Mouse (Mus musculus) stomach, embryonic 15.5 days (tissue): ENCODE measurements around the gene Sct. TPM values are rescaled to one million over a fixed set of nuclear protein-coding genes. Genes with fewer than 3 reads are reported as not detected.

Experiments
- ATAC-seq: fragments of 200-750 bp; cut with Nextera tagmentation; 2 replicates; pipeline ENCODE4 v1.8.0; 2017; ENCODE audit warnings: low read depth, moderate number of reproducible peaks, moderate TSS enrichment; ENCODE audit not compliant: insufficient read depth, low FRiP score
- H3K27ac ChIP-seq: fragments of 300-500 bp; sonication (generic); 2 replicates; pipeline ENCODE4 v1.5.1; 2015; ENCODE audit warnings: mild to moderate bottlenecking, inconsistent platforms
- H3K27me3 ChIP-seq: fragments of 300-500 bp; sonication (generic); replicated peaks from 2 replicates; pipeline ENCODE4 v1.6.1; 2015; ENCODE audit warnings: inconsistent platforms
- H3K36me3 ChIP-seq: fragments of 300-500 bp; sonication (generic); 2 replicates; pipeline ENCODE4 v1.6.1; 2015; ENCODE audit warnings: inconsistent platforms
- H3K4me1 ChIP-seq: fragments of 300-500 bp; sonication (generic); 2 replicates; pipeline ENCODE4 v1.6.1; 2015; ENCODE audit warnings: inconsistent platforms
- H3K4me2 ChIP-seq: fragments of 300-500 bp; sonication (generic); 2 replicates; pipeline ENCODE4 v1.6.1; 2015; ENCODE audit warnings: mild to moderate bottlenecking, inconsistent platforms
- H3K4me3 ChIP-seq: fragments of 300-500 bp; sonication (generic); replicated peaks from 2 replicates; pipeline ENCODE4 v1.5.1; 2015; ENCODE audit warnings: inconsistent platforms
- H3K9ac ChIP-seq: fragments of 300-500 bp; sonication (generic); 2 replicates; pipeline ENCODE4 v1.6.1; 2015; ENCODE audit warnings: inconsistent platforms
- H3K9me3 ChIP-seq: fragments of 300-500 bp; sonication (generic); 2 replicates; pipeline ENCODE4 v1.6.1; 2016; ENCODE audit warnings: inconsistent platforms
- WGBS: fragments of 180-500 bp; shearing (Covaris S2); methylation state at CpG from one replicate; pipeline ENCODE4 v1.1.7; 2015; 5-methylcytosine and 5-hydroxymethylcytosine counted together
- polyA plus RNA-seq: library from polyadenylated mRNA; unstranded; fragments of >200 nt; fragmentation: Nextera tagmentation; extraction: Ambion mirVana; gene quantifications from 2 replicates; pipeline ENCODE4 v1.2.1, GENCODE M21; 2015

Gene Sct
- polyA plus RNA-seq, 1 experiment from 2014 or later, result 48.8 TPM

GRCm38 (mm10) chr7:141281442-141281841 is 2.5 kb upstream of the Sct start:
- WGBS, result 57% methylated on average over 6 of the region's 6 CpGs
- Histone ChIP-seq H3K4me2 (no peak overlapping the region), H3K4me1 (peaks cover 9% of the 10 kb centered on the region), H3K27ac (no peak overlapping the region), H3K36me3 (no peaks in the 10 kb centered on the region), H3K9ac (no peak overlapping the region), H3K4me3 (no peak overlapping the region), H3K9me3 (no peaks in the 10 kb centered on the region), H3K27me3 (no peaks in the 10 kb centered on the region)
- ATAC-seq, result no peak

- Histone ChIP-seq H3K36me3 (no peaks in the 10 kb centered on the region), H3K4me3 (no peak overlapping the region), H3K9ac (no peak overlapping the region), H3K4me2 (peak overlapping the region; percentile 95; the same call in 1 of the 2 replicates), H3K9me3 (no peaks in the 10 kb centered on the region), H3K27ac (no peak overlapping the region), H3K27me3 (no peaks in the 10 kb centered on the region), H3K4me1 (peaks cover 9% of the 10 kb centered on the region)
- 0 out of 2 replicates have a peak, but pooled peaks have one; percentile 23 for ATAC-seq
- whole genome bisulfite sequencing, result 78% methylated on average over 11 of the region's 11 CpGs
Measured at GRCm38 (mm10) chr7:141277701-141278678, 943 bp downstream of the Sct start.

DNA sequence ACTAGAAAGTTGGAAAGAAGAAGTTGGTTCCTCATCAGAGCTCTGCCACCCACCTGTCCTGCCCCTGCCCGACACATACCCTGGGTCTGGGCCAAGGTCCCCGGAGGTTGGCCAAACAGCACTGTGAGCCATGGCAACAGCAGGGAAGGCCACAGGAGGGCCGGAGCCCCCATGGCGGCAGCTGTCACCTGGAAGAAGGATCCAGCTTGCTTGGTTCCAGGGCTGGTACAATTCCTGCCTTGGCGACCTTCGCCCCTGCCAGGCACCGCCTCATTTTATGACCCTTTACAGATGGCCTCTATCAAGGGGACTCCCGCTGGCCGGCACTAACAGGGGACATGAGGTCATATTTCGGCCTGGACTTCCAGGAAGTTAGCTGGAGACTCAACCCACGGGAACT is 2.4 kb downstream of the Sct start, which contains the start of gene Cdhr5:
Gene Cdhr5, minus strand, starts transcription at position 241 of the 400 bp plus-strand sequence.
- Histone ChIP-seq H3K4me3 (no peak within 1 kb of the TSS), H3K9ac (no peak within 1 kb of the TSS), H3K36me3 (no peaks in the 10 kb centered on the region), H3K27ac (no peak within 1 kb of the TSS), H3K4me2 (no peak within 1 kb of the TSS), H3K9me3 (no peaks in the 10 kb centered on the region), H3K27me3 (no peaks in the 10 kb centered on the region), H3K4me1 (peaks cover 9% of the 10 kb centered on the region)
- WGBS, result 57% methylated on average over 11 of the region's 11 CpGs
- ATAC-seq, result no peak

DNA sequence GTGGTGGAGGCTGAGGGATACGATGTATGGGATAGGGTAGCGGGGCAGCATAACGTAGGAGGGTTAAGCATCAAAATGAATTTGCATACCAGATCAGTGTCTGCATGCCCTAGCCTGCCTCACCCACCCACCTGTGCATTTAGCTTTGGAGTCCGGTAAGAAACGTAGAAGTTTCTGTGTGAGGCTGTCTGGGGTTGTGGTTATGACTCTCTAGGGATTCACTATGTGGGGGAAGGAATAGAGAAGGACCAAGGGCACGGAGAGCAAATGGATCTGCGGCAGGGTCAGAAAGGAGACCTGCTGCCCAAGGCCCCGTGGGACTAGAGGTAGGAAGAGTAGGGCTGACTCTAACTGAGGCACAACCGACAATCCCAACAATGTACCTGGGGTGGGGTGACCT is 3.6 kb downstream of the Sct start:
- ATAC-seq, result no peak
- Histone ChIP-seq H3K27me3 (no peaks in the 10 kb centered on the region), H3K9me3 (no peaks in the 10 kb centered on the region), H3K4me2 (no peak overlapping the region), H3K4me1 (peaks cover 9% of the 10 kb centered on the region), H3K9ac (no peak overlapping the region), H3K36me3 (no peaks in the 10 kb centered on the region), H3K27ac (no peak overlapping the region), H3K4me3 (no peak overlapping the region)
- 81% methylated on average over 9 of the region's 9 CpGs for WGBS

DNA sequence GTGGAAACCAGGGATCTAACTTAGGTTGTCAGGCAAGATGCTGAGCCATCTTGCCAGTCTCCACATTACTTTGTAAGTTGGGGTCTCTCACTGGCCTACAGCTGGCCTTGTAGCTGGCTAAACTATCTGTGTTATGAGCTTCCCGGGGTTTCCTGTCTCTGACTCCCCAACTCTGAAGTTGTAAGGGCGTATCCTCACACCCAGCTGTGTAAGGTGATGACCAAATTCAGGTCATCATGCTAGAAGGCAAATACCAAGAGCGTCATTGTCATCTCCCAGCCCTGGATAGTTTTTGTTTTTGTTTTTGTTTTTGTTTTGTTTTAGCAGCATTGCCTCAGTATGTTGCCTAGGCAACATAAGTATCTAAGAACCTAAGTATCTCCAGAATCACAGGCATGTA is 8.3 kb downstream of the Sct start:
- Histone ChIP-seq H3K4me1 (peaks cover 3% of the 10 kb centered on the region; the same call in 1 of the 2 replicates), H3K27ac (no peak overlapping the region), H3K36me3 (no peaks in the 10 kb centered on the region), H3K4me2 (no peak overlapping the region), H3K9ac (no peak overlapping the region), H3K9me3 (no peaks in the 10 kb centered on the region), H3K27me3 (no peaks in the 10 kb centered on the region), H3K4me3 (no peak overlapping the region)
- no peak for ATAC-seq
- 85% methylated on average over 3 of the region's 3 CpGs for WGBS

DNA sequence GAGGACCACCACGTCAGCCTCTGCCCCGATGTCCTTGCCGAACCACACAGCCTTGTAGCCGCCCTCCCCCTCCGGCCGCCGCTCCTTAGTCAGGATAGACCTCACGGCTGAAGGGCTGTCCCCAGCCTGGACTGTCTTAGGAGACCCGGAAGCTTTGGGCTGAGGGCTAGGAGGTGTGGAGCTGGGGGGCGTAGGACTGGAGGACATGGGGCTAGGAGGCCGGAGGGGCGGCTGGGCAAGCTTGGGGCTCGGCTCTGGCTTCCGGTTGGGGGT is 9.7 kb downstream of the Sct start:
- WGBS, result 80% methylated on average over 14 of the region's 14 CpGs
- Histone ChIP-seq H3K27me3 (no peaks in the 10 kb centered on the region), H3K27ac (no peak overlapping the region), H3K9me3 (no peaks in the 10 kb centered on the region), H3K36me3 (peaks cover 4% of the 10 kb centered on the region; the same call in 1 of the 2 replicates), H3K9ac (no peak overlapping the region), H3K4me3 (no peak overlapping the region), H3K4me1 (peaks cover 9% of the 10 kb centered on the region), H3K4me2 (0 out of 2 replicates have a peak overlapping the region, but pooled peaks have one; percentile 1)
- no peak for ATAC-seq

DNA sequence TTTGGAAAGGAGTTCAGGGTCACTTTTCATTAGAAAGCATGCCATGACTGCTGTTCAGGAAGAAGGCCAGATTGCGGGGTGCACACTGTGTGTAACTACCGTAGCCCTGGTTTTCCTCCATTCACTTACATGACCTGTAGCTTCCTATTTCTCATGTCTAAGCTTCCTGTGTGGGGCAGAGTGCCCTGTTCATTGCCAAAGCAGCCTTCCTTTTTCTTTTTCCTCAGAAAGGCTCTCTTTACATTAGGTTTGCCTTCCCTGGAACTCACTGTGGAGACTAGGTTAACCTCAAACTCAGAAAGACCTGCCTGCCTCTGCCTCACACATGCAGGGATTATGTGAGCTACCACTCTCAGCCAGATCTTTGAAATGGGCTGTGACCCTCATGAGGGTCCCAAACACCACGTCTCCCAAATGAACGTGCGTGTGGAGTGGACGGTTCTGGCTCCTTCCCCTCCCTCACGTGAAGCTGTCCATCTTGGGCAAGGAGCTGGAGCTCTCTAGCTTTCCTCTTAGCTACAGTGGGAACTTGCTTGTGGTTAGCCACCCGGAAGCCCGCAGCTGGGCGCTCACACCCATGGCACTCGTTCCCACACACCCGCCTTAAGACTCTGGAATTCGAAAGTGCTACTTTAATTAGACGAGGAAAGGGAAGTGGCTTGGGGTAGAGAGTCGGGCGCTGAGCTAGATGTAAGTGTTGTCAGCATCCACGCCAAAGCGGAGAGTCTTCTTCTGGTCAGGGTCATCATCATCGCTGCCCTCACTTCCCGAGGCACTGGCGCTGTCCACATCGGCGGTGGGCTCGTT is 10.3 kb downstream of the Sct start:
- H3K27ac ChIP-seq, result no peak overlapping the region
- H3K9me3 ChIP-seq, result no peaks in the 10 kb centered on the region
- peaks cover 9% of the 10 kb centered on the region; the same call in 1 of the 2 replicates for H3K36me3 ChIP-seq
- no peak for ATAC-seq
- 67% methylated on average over 24 of the region's 24 CpGs for WGBS
- H3K4me2 ChIP-seq, result 0 out of 2 replicates have a peak overlapping the region, but pooled peaks have one; percentile 1
- no peak overlapping the region for H3K9ac ChIP-seq
- H3K4me1 ChIP-seq, result peaks cover 9% of the 10 kb centered on the region
- no peak overlapping the region for H3K4me3 ChIP-seq
- no peaks in the 10 kb centered on the region for H3K27me3 ChIP-seq

- no peaks in the 10 kb centered on the region for H3K27me3 ChIP-seq
- H3K9ac ChIP-seq, result peak within 1 kb of the TSS; percentile 41
- H3K36me3 ChIP-seq, result peaks cover 35% of the 10 kb centered on the region
- ATAC-seq, result peak; percentile 78
- H3K4me2 ChIP-seq, result peak within 1 kb of the TSS; percentile 93
- no peak within 1 kb of the TSS for H3K27ac ChIP-seq
- H3K9me3 ChIP-seq, result no peaks in the 10 kb centered on the region
- peaks cover 9% of the 10 kb centered on the region for H3K4me1 ChIP-seq
- H3K4me3 ChIP-seq, result peak within 1 kb of the TSS; percentile 60
- WGBS, result 6% methylated on average over 25 of the region's 25 CpGs
Measured at GRCm38 (mm10) chr7:141265739-141266561, 13.0 kb downstream of the Sct start, which contains the start of gene Irf7. Gene Irf7, minus strand, starts transcription at chr7:141266481.

DNA sequence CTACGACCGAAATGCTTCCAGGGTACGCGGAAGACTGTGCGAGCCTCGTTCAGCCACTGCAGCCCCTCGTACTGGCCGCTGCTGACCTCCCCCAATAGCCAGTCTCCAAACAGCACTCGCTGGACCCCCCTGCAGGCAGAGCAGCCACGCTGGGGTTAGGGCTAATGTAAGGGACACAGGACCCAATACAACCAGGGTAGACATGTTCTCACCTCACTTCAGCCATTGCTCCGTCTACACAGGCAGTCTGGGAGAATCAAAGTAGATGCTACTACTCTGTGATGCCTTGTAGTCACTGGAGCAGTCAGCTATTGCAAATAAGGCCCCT is 13.6 kb downstream of the Sct start:
- Histone ChIP-seq H3K27me3 (no peaks in the 10 kb centered on the region), H3K27ac (no peak overlapping the region), H3K9me3 (no peaks in the 10 kb centered on the region), H3K9ac (no peak overlapping the region), H3K36me3 (peaks cover 41% of the 10 kb centered on the region), H3K4me2 (peak overlapping the region; percentile 93), H3K4me1 (peaks cover 9% of the 10 kb centered on the region), H3K4me3 (peak overlapping the region; percentile 60; the same call in 1 of the 2 replicates)
- WGBS, result 33% methylated on average over 11 of the region's 11 CpGs
- ATAC-seq, result no peak

GRCm38 (mm10) chr7:141264761-141265410 is 14.0 kb downstream of the Sct start:
- H3K4me1 ChIP-seq, result peaks cover 9% of the 10 kb centered on the region
- H3K9ac ChIP-seq, result no peak overlapping the region
- H3K27me3 ChIP-seq, result no peaks in the 10 kb centered on the region
- peak overlapping the region; percentile 93 for H3K4me2 ChIP-seq
- H3K9me3 ChIP-seq, result no peaks in the 10 kb centered on the region
- 0 out of 2 replicates have a peak, but pooled peaks have one; percentile 33 for ATAC-seq
- H3K36me3 ChIP-seq, result peaks cover 46% of the 10 kb centered on the region
- no peak overlapping the region for H3K4me3 ChIP-seq
- no peak overlapping the region for H3K27ac ChIP-seq
- 30% methylated on average over 12 of the region's 12 CpGs for WGBS
